Mouse (Mus musculus) MEL (cell line): ENCODE results near the gene Myo1a. TPM values are rescaled to one million over a fixed set of nuclear protein-coding genes. Genes with fewer than 3 reads are reported as not detected.
A peak's percentile ranks its signal among the peaks of the same experiment; 100 is the strongest.

ENCODE experiments used
- DNase-seq: peaks from one replicate; pipeline ENCODE4 v3.0.0; 2011; ENCODE audit warnings: low read depth, low spot score
- H3K27ac ChIP-seq: 2 replicates; pipeline ENCODE4 v1.5.1; 2012; ENCODE audit warnings: low read depth, mild to moderate bottlenecking, control low read depth, low read length, moderate library complexity; ENCODE audit not compliant: control insufficient read depth
- H3K27me3 ChIP-seq, 2 experiments: fragments of 150-350 bp in 1 of 2; sonication (generic) in 1 of 2; 2 replicates each; pipeline ENCODE4 v1.6.1; 2012; ENCODE audit warnings: low read length in 2 of 2, mild to moderate bottlenecking in 2 of 2, improper control_type of control experiment in 1 of 2, moderate library complexity in 1 of 2; ENCODE audit not compliant: insufficient read depth in 2 of 2, control insufficient read depth in 1 of 2
- H3K36me3 ChIP-seq, 2 experiments: 2 replicates each; pipeline ENCODE4 v1.6.1; 2012 to 2014; ENCODE audit warnings: low read length in 2 of 2, improper control_type of control experiment in 1 of 2, inconsistent platforms in 1 of 2, mild to moderate bottlenecking in 1 of 2; ENCODE audit not compliant: insufficient read depth in 2 of 2, control insufficient read depth in 1 of 2
- H3K4me1 ChIP-seq, 2 experiments: fragments of 150-350 bp in 1 of 2; sonication (generic) in 1 of 2; 2 replicates each; pipeline ENCODE4 v1.6.1; 2012; ENCODE audit warnings: low read length in 2 of 2, improper control_type of control experiment in 1 of 2, mild to moderate bottlenecking in 1 of 2; ENCODE audit not compliant: insufficient read depth in 2 of 2, control insufficient read depth in 1 of 2
- H3K4me3 ChIP-seq, 2 experiments: fragments of 150-350 bp in 1 of 2; sonication (generic) in 1 of 2; 2 replicates each; pipeline ENCODE4 v1.5.1; 2012; ENCODE audit warnings: low read depth in 2 of 2, low read length in 2 of 2, mild to moderate bottlenecking in 2 of 2, moderate library complexity in 2 of 2, control low read depth in 1 of 2, improper control_type of control experiment in 1 of 2; ENCODE audit not compliant: control insufficient read depth in 1 of 2, insufficient read depth in 1 of 2
- H3K79me2 ChIP-seq: 2 replicates; pipeline ENCODE4 v1.6.1; 2012; ENCODE audit warnings: mild to moderate bottlenecking, low read length, moderate library complexity; ENCODE audit not compliant: control insufficient read depth, poor library complexity, insufficient read depth
- H3K9ac ChIP-seq: 2 replicates; pipeline ENCODE4 v1.6.1; 2012; ENCODE audit warnings: low read depth, mild to moderate bottlenecking, control low read depth, low read length, moderate library complexity; ENCODE audit not compliant: control insufficient read depth, poor library complexity, severe bottlenecking
- H3K9me3 ChIP-seq: fragments of 150-350 bp; sonication (generic); replicated peaks from 2 replicates; pipeline ENCODE4 v1.6.1; 2012; ENCODE audit warnings: mild to moderate bottlenecking, low read length, improper control_type of control experiment, moderate library complexity; ENCODE audit not compliant: insufficient read depth
- BHLHE40 ChIP-seq: IDR thresholded peaks from 2 replicates; pipeline ENCODE4 v1.6.1; 2012; ENCODE audit warnings: low read depth, mild to moderate bottlenecking, inconsistent platforms, low read length, improper control_type of control experiment, borderline replicate concordance
- CHD2 ChIP-seq: IDR thresholded peaks from 2 replicates; pipeline ENCODE4 v1.6.1; 2011; ENCODE audit warnings: low read length, improper control_type of control experiment
- CTCF ChIP-seq, 3 experiments: IDR thresholded peaks in 2 of 3; conservative IDR thresholded peaks in 1 of 3; 2 replicates each; pipeline ENCODE4 v1.5.1; 2011 to 2012; ENCODE audit warnings: low read length in 3 of 3, low read depth in 2 of 3, mild to moderate bottlenecking in 2 of 3, improper control_type of control experiment in 1 of 3, inconsistent platforms in 1 of 3, mixed read lengths in 1 of 3, moderate library complexity in 1 of 3; ENCODE audit not compliant: control insufficient read depth in 1 of 3, insufficient read depth in 1 of 3, poor library complexity in 1 of 3, severe bottlenecking in 1 of 3
- ELF1 ChIP-seq: IDR thresholded peaks from 2 replicates; pipeline ENCODE4 v1.6.1; 2014; ENCODE audit warnings: low read depth, mild to moderate bottlenecking, inconsistent platforms, low read length, improper control_type of control experiment, moderate library complexity
- EP300 ChIP-seq, 2 experiments: IDR thresholded peaks; 2 replicates each; pipeline ENCODE4 v1.6.1; 2011; ENCODE audit warnings: improper control_type of control experiment in 2 of 2, low read length in 2 of 2, low read depth in 1 of 2, mild to moderate bottlenecking in 1 of 2
- ETS1 ChIP-seq: IDR thresholded peaks from 2 replicates; pipeline ENCODE4 v1.6.1; 2012; ENCODE audit warnings: low read depth, mild to moderate bottlenecking, inconsistent platforms, low read length, improper control_type of control experiment, moderate library complexity
- GATA1 ChIP-seq: IDR thresholded peaks from 2 replicates; pipeline ENCODE4 v1.6.1; 2011; ENCODE audit warnings: low read depth, low read length, improper control_type of control experiment
- KAT2A ChIP-seq: conservative IDR thresholded peaks from 2 replicates; pipeline ENCODE4 v1.6.1; 2012; ENCODE audit warnings: low read depth, low read length, improper control_type of control experiment, inconsistent platforms
- MAFK ChIP-seq: IDR thresholded peaks from 2 replicates; pipeline ENCODE4 v1.6.1; 2011; ENCODE audit warnings: low read depth, mild to moderate bottlenecking, low read length, improper control_type of control experiment, borderline replicate concordance
- MAX ChIP-seq: IDR thresholded peaks from 2 replicates; pipeline ENCODE4 v1.6.1; 2011; ENCODE audit warnings: low read length, improper control_type of control experiment
- MXI1 ChIP-seq: IDR thresholded peaks from 2 replicates; pipeline ENCODE4 v1.6.1; 2011; ENCODE audit warnings: mild to moderate bottlenecking, low read depth, low read length, improper control_type of control experiment
- MYB ChIP-seq: IDR thresholded peaks from 2 replicates; pipeline ENCODE4 v1.6.1; 2011; ENCODE audit warnings: mild to moderate bottlenecking, low read depth, low read length, improper control_type of control experiment
- MYC ChIP-seq: IDR thresholded peaks from 2 replicates; pipeline ENCODE4 v1.6.1; 2011; ENCODE audit warnings: low read depth, mild to moderate bottlenecking, low read length, improper control_type of control experiment, moderate library complexity
- POLR2AphosphoS2 ChIP-seq: IDR thresholded peaks from 2 replicates; pipeline ENCODE4 v1.6.1; 2011; ENCODE audit warnings: low read length, improper control_type of control experiment
- POLR2AphosphoS5 ChIP-seq: IDR thresholded peaks from 2 replicates; pipeline ENCODE4 v1.6.1; 2012; ENCODE audit warnings: low read depth, borderline replicate concordance, mild to moderate bottlenecking, inconsistent platforms, low read length, moderate library complexity, mixed read lengths
- RAD21 ChIP-seq: IDR thresholded peaks from 2 replicates; pipeline ENCODE4 v1.6.1; 2011; ENCODE audit warnings: mild to moderate bottlenecking, low read depth, low read length, improper control_type of control experiment
- SMC3 ChIP-seq: IDR thresholded peaks from 2 replicates; pipeline ENCODE4 v1.6.1; 2011; ENCODE audit warnings: low read depth, low read length, improper control_type of control experiment
- USF1 ChIP-seq: IDR thresholded peaks from 2 replicates; pipeline ENCODE4 v1.6.1; 2014; ENCODE audit warnings: low read depth, mild to moderate bottlenecking, inconsistent platforms, low read length, improper control_type of control experiment, moderate library complexity
- ZKSCAN1 ChIP-seq: IDR thresholded peaks from 2 replicates; pipeline ENCODE4 v1.6.1; 2012; ENCODE audit warnings: low read depth, mild to moderate bottlenecking, inconsistent platforms, low read length, improper control_type of control experiment, moderate library complexity
- ZMIZ1 ChIP-seq: IDR thresholded peaks from 2 replicates; pipeline ENCODE4 v1.6.1; 2012; ENCODE audit warnings: low read depth, mild to moderate bottlenecking, inconsistent platforms, low read length, improper control_type of control experiment, moderate library complexity
- ZNF384 ChIP-seq: IDR thresholded peaks from 2 replicates; pipeline ENCODE4 v1.6.1; 2012; ENCODE audit warnings: low read depth, mild to moderate bottlenecking, inconsistent platforms, low read length, improper control_type of control experiment
- polyA plus RNA-seq, 2 experiments: library from polyadenylated mRNA; stranded (reverse) in 1 of 2; unstranded in 1 of 2; fragments of >175 nt in 1 of 2; fragments of >200 nt in 1 of 2; gene quantifications; 2 replicates each; pipeline versions ENCODE4 v1.2.1 to v1.2.4; 2012; ENCODE audit warnings: low replicate concordance in 2 of 2, low read depth in 1 of 2; ENCODE audit not compliant: insufficient read length in 2 of 2, insufficient read depth in 1 of 2, missing spikeins in 1 of 2
- total RNA-seq: library from RNA; depleted of rRNA; stranded (reverse); fragments of 300-350 nt; gene quantifications from 2 replicates; pipeline ENCODE4 v1.2.3, GENCODE M21; 2012

Gene Myo1a
- total and polyA plus RNA-seq, 3 experiments: 0.08 to 0.33 TPM; not detected in 1

DNA sequence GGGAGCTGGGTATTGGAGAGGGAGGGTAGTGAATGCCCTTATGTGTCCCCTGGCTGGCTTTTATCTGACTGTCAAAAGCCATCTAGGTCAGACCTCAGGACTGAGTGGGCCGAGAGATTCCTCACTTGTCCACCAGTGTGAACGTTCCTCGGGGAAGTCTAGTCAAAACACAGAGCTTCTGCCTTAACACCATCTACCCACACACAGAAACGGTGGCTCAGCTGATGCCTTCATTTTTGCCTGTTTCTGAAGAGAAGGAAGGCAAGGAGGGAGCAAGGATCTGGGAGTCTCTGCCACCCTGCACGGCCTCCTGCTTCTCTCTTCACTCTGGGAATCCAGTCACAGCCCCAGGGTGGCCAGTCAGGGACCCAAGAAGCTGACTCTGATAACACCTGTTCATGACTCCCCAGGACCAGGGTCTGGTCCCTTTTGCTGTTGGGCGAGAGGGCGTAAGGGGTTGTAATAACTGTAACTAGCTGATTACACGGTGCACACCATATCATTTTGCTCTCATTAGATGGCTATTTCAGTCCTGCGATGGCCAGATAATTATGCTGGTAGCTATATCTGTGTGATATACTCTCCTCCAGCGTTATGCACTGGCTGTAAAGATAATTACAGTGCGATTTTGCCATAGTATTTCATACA lies 25.4 kb downstream of the Myo1a start (continued):
- TF ChIP-seq POLR2AphosphoS2: no peak
- no peak for TF ChIP-seq BHLHE40
- TF ChIP-seq ETS1: peak; percentile 54
- TF ChIP-seq ZMIZ1: no peak
- TF ChIP-seq MAFK: no peak
- no peak for TF ChIP-seq CHD2
- no peak for TF ChIP-seq CTCF (IDR thresholded peaks at IDR 0.05 in 2 of 3, conservative IDR thresholded peaks at IDR 0.05 in 1 of 3; ENCODE audit: control insufficient read depth in 1 of 3, insufficient read depth in 1 of 3, low read depth in 2 of 3, low read length in 3 of 3, poor library complexity in 1 of 3, severe bottlenecking in 1 of 3)
- no peak for TF ChIP-seq MAX
- TF ChIP-seq USF1: no peak
- TF ChIP-seq MYB: no peak; the same call in 1 of the 2 replicates
- TF ChIP-seq EP300 (IDR thresholded peaks at IDR 0.05; ENCODE audit: low read depth in 1 of 2, low read length in 2 of 2): peak; percentile 64 to 84
- no peak for TF ChIP-seq POLR2AphosphoS5
- no peak for TF ChIP-seq ELF1
- no peak for TF ChIP-seq SMC3
- peak; percentile 70 for TF ChIP-seq GATA1
- no peak for TF ChIP-seq KAT2A
- TF ChIP-seq RAD21: no peak
- TF ChIP-seq MYC: no peak

GRCm38 (mm10) chr10:127730933-127731310 lies 26.0 kb downstream of the Myo1a start:
- Histone ChIP-seq H3K4me1 (peaks cover 17 to 33% of the 10 kb centered on the region in 2 experiments), H3K79me2 (no peaks in the 10 kb centered on the region), H3K36me3 (peaks cover 0 to 13% of the 10 kb centered on the region in 2 experiments; a peak in 2 of 4 replicates), H3K9ac (peak overlapping the region; percentile 25), H3K27me3 (peaks cover 0 to 2% of the 10 kb centered on the region in 2 experiments; a peak in 1 of 4 replicates), H3K27ac (peak overlapping the region; percentile 76), H3K9me3 (no peaks in the 10 kb centered on the region), H3K4me3 (peak overlapping the region; percentile 2 to 50; a peak in 3 of 4 replicates)
- no peak for TF ChIP-seq KAT2A
- TF ChIP-seq CHD2: no peak
- no peak for TF ChIP-seq USF1
- TF ChIP-seq ZKSCAN1: no peak
- no peak for TF ChIP-seq MXI1
- TF ChIP-seq ELF1: no peak
- no peak for TF ChIP-seq EP300 (IDR thresholded peaks at IDR 0.05; ENCODE audit: low read depth in 1 of 2, low read length in 2 of 2)
- TF ChIP-seq ZNF384: no peak
- no peak for TF ChIP-seq BHLHE40
- no peak for DNase-seq
